In genomic region chr1:127442880-127443877, GRCm38 (mm10) we compare ENCODE assay signal across 9 mouse cellular contexts.
DNase-seq lines count a peak whose midpoint lies in the region; ATAC-seq and TF ChIP-seq lines count a peak whose summit lies in the region.
"Had no signal": no experiment of that assay in that cellular context is flagged by ENCODE, and none has a peak within 500 bp of the region (broad histone marks: within the 10 kb centered on the region; RNA-seq: fewer than 3 reads in every experiment).

No protein-coding gene starts in this region.

- H3K27me3 ChIP-seq in forebrain, embryonic 13.5 days, result no peaks in the 10 kb centered on the region
- H3K27me3 ChIP-seq in limb, embryonic 14.5 days (ENCODE audit: control insufficient read depth, insufficient read depth, low read length), result no peaks in the 10 kb centered on the region
- H3K27me3 ChIP-seq: megakaryocyte, embryonic 14.5 days had no signal

- H3K9ac ChIP-seq in forebrain, embryonic 13.5 days, result peak overlapping the region; percentile 1; the same call in 1 of the 2 replicates
- no peak overlapping the region for H3K9ac ChIP-seq in limb, embryonic 14.5 days (ENCODE audit: low read depth, low read length, severe bottlenecking)

- H3K36me3 ChIP-seq in forebrain, embryonic 13.5 days (ENCODE audit: poor library complexity, severe bottlenecking), result peaks cover 15% of the 10 kb centered on the region
- peaks cover 4% of the 10 kb centered on the region for H3K36me3 ChIP-seq in limb, embryonic 14.5 days (ENCODE audit: control insufficient read depth, insufficient read depth, low read length)

- peak; percentile 54; the same call in 1 of the 2 replicates for ATAC-seq in forebrain, embryonic 13.5 days
- ATAC-seq in limb, embryonic 14.5 days (ENCODE audit: low FRiP score, low read depth), result peak; percentile 67
- ATAC-seq in frontal cortex, adult (ENCODE audit: low TSS enrichment), result no peak

- H3K9me3 ChIP-seq in forebrain, embryonic 13.5 days (replicated peaks), result no peaks in the 10 kb centered on the region
- H3K9me3 ChIP-seq in limb, embryonic 14.5 days (ENCODE audit: control insufficient read depth, low read length), result 0 out of 2 replicates have a peak, but pooled peaks cover 1% of the 10 kb centered on the region
- H3K9me3 ChIP-seq: megakaryocyte, embryonic 14.5 days had no signal

- H3K4me2 ChIP-seq in forebrain, embryonic 13.5 days, result no peak overlapping the region
- H3K4me2 ChIP-seq in limb, embryonic 14.5 days (replicated peaks; ENCODE audit: low read depth, low read length, severe bottlenecking), result no peak overlapping the region

- 17% methylated on average over 14 of the region's 14 CpGs for WGBS in forebrain, embryonic 13.5 days
- WGBS in limb, embryonic 14.5 days, result 28% methylated on average over 14 of the region's 14 CpGs

- DNase-seq in lung, postnatal 10 days, result peak; percentile 33
- no peak for DNase-seq in lung, postnatal 25 days (ENCODE audit: low spot score)
- peak; percentile 44 for DNase-seq in limb, embryonic 14.5 days (ENCODE audit: low spot score)
- DNase-seq in thymus, postnatal 36 days, result peak; percentile 37 to 70
- DNase-seq in B cell, adult 2 months, result no peak
- DNase-seq: right cerebral cortex, postnatal 4 days had no signal

- peaks cover 46% of the 10 kb centered on the region for H3K4me1 ChIP-seq in forebrain, embryonic 13.5 days
- H3K4me1 ChIP-seq in limb, embryonic 14.5 days (ENCODE audit: control insufficient read depth, insufficient read depth, low read length), result peaks cover 41% of the 10 kb centered on the region

- H3K4me3 ChIP-seq in forebrain, embryonic 13.5 days, result no peak overlapping the region
- H3K4me3 ChIP-seq in limb, embryonic 14.5 days (replicated peaks; ENCODE audit: low read length), result no peak overlapping the region
- H3K4me3 ChIP-seq: megakaryocyte, embryonic 14.5 days had no signal

- no peak for TF ChIP-seq POLR2A in limb, embryonic 14.5 days (IDR thresholded peaks at IDR 0.05; ENCODE audit: borderline replicate concordance, extremely low read depth, insufficient read depth, insufficient read length)

- no peak overlapping the region for H3K27ac ChIP-seq in forebrain, embryonic 13.5 days
- 0 out of 2 replicates have a peak overlapping the region, but pooled peaks have one; percentile 9 for H3K27ac ChIP-seq in limb, embryonic 14.5 days (replicated peaks; ENCODE audit: low read depth, low read length)

Comparison
In these comparisons a context has a peak if more than half of its experiments do, and no peak if none do; other contexts are left out.
1. DNase-seq: peak in lung, postnatal 10 days (single experiment), limb, embryonic 14.5 days (single experiment) and thymus, postnatal 36 days (2 of 2); none in lung, postnatal 25 days (single experiment) and B cell, adult 2 months (0 of 2).